ENCODE assay signal across 8 mouse cellular contexts in the genomic region with DNA sequence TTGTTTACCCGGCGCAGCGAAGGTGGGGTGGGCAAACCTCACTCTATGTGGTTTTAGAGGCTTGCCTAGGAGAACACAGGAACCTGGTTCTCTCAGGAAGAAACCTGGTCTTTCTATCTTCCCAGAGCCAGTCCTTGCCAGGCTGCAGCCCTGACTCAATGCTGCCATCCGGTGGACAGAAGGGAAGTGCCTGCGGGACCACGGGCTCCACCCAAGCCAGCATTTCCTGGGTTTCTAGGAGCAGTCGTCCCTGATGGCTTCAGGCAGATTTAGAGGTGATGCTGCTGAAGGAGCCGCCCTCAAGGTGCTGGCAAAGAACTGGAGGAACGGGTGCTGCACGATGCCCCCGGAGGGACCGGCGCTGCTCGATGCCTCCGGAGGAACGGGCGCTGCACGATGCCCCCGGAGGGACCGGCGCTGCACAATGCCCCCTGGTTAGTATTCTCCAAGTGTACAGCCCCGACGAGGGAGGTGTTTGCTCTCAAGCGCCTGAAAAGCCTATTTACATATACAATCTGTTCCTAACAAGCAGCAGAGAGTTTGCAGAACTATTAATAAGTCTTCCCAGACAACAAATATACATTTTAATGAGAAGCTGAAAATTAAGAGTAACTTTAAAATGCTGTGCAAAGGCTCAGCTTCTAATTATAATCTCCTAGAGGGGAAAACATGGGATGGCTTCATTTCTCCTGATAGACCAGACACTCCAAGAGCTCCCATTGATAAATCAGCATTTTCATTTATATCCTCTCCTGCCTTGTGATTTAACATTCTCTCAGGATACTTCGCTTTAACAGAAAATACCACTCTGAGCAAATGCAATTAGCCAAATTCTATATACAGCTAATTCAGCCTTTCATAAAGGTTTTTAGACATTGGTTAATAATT. TPM values are rescaled to one million over a fixed set of nuclear protein-coding genes. Genes with fewer than 3 reads are reported as not detected.
A peak's percentile ranks its signal among the peaks of the same experiment; 100 is the strongest.
DNase-seq lines count a peak whose midpoint lies in the region; ATAC-seq and TF ChIP-seq lines count a peak whose summit lies in the region.

No protein-coding gene starts in this region.

- H3K4me3 ChIP-seq in intestine, postnatal 0 days (ENCODE audit: low read depth, low read length): peak overlapping the region; percentile 19
- peak overlapping the region; percentile 52 for H3K4me3 ChIP-seq in midbrain, embryonic 12.5 days
- H3K4me3 ChIP-seq in small intestine, adult 2 months (ENCODE audit: low read depth, low read length): peak overlapping the region; percentile 21

- H3K9me3 ChIP-seq in intestine, postnatal 0 days (ENCODE audit: control insufficient read depth): no peaks in the 10 kb centered on the region
- no peaks in the 10 kb centered on the region for H3K9me3 ChIP-seq in midbrain, embryonic 12.5 days

- peaks cover 11% of the 10 kb centered on the region; the same call in 1 of the 2 replicates for H3K27me3 ChIP-seq in intestine, postnatal 0 days (replicated peaks; ENCODE audit: control insufficient read depth, insufficient read depth, low read length)
- H3K27me3 ChIP-seq in midbrain, embryonic 12.5 days: no peaks in the 10 kb centered on the region
- H3K27me3 ChIP-seq in small intestine, adult 2 months (ENCODE audit: control insufficient read depth, insufficient read depth, low read length): no peaks in the 10 kb centered on the region

- intact Hi-C loops in left cerebral cortex, postnatal 36 days (cut with DNase I): loop anchor here (2.0 kb wide), 2 partner anchors 176 to 232 kb away; no protein-coding TSS in a partner anchor

- no peaks in the 10 kb centered on the region for H3K36me3 ChIP-seq in intestine, postnatal 0 days (ENCODE audit: control insufficient read depth, insufficient read depth)
- no peaks in the 10 kb centered on the region for H3K36me3 ChIP-seq in midbrain, embryonic 12.5 days
- no peaks in the 10 kb centered on the region for H3K36me3 ChIP-seq in small intestine, adult 2 months (ENCODE audit: control insufficient read depth, insufficient read depth, low read length)

- TF ChIP-seq POLR2A in small intestine, adult 2 months (IDR thresholded peaks at IDR 0.05; ENCODE audit: low read depth, low read length): no peak

- no peaks in the 10 kb centered on the region for H3K4me1 ChIP-seq in intestine, postnatal 0 days (replicated peaks; ENCODE audit: control insufficient read depth, insufficient read depth, low read length)
- H3K4me1 ChIP-seq in midbrain, embryonic 12.5 days: peaks cover 18% of the 10 kb centered on the region
- H3K4me1 ChIP-seq in small intestine, adult 2 months (ENCODE audit: control insufficient read depth, insufficient read depth, insufficient read length, low read length): peaks cover 3% of the 10 kb centered on the region; the same call in 1 of the 2 replicates

- no peak overlapping the region for H3K27ac ChIP-seq in intestine, postnatal 0 days (ENCODE audit: low read depth, low read length)
- peak overlapping the region; percentile 82 for H3K27ac ChIP-seq in midbrain, embryonic 12.5 days (replicated peaks)
- H3K27ac ChIP-seq in small intestine, adult 2 months (ENCODE audit: insufficient read depth, low read depth, low read length): no peak overlapping the region

- peak overlapping the region; percentile 62 for H3K4me2 ChIP-seq in intestine, postnatal 0 days (replicated peaks; ENCODE audit: low read depth)
- H3K4me2 ChIP-seq in midbrain, embryonic 12.5 days (replicated peaks): peak overlapping the region; percentile 61

- 5% methylated on average over 25 of the region's 25 CpGs for WGBS in intestine, postnatal 0 days
- WGBS in midbrain, embryonic 12.5 days: 4% methylated on average over 25 of the region's 25 CpGs
- 6% methylated on average over 25 of the region's 25 CpGs for WGBS in small intestine, adult 2 months

- peak; percentile 99 for TF ChIP-seq CTCF in intestine, postnatal 0 days (IDR thresholded peaks at IDR 0.05; ENCODE audit: low read depth)
- TF ChIP-seq CTCF in small intestine, adult 2 months (IDR thresholded peaks at IDR 0.05; ENCODE audit: extremely low read depth, insufficient read length, insufficient replicate concordance, low read depth, low read length): peak; percentile 91

- ATAC-seq in granulocyte monocyte progenitor cell, adult 5-6 weeks (replicated peaks; ENCODE audit: poor library complexity, severe bottlenecking): peak; percentile 90
- peak; percentile 57; the same call in 1 of the 2 replicates for ATAC-seq in intestine, postnatal 0 days
- peak; percentile 92 for ATAC-seq in midbrain, embryonic 12.5 days (ENCODE audit: low FRiP score, low read depth)
- no peak for ATAC-seq in activated CD4-positive, CD25-positive, alpha-beta regulatory T cell, adult 4 months

- no peak overlapping the region for H3K9ac ChIP-seq in intestine, postnatal 0 days (ENCODE audit: low read depth, low read length)
- peak overlapping the region; percentile 74 for H3K9ac ChIP-seq in midbrain, embryonic 12.5 days (replicated peaks)

- DNase-seq in adrenal gland, adult 18-20 months (ENCODE audit: low spot score in 2 of 2): peak; percentile 83 to 84
- peak; percentile 79 for DNase-seq in embryo, embryonic 11.5 days (ENCODE audit: low read depth, low spot score)
- DNase-seq in left cerebral cortex, postnatal 36 days (ENCODE audit: low spot score in 2 of 2): peak; percentile 87 to 90

RNA-seq across cellular contexts. Expression of a gene that starts 25.9 kb away (rescaled TPM):
- 10 to 100 TPM; 28.6 to 29.7 TPM for total RNA-seq in adrenal gland, adult 18-20 months (2021)
- total RNA-seq in granulocyte monocyte progenitor cell, adult 5-6 weeks (2014; fragmentation: Nextera tagmentation): 33.2 and 35.2 TPM in 2 replicates
- total RNA-seq in granulocyte monocyte progenitor cell, adult 5-6 weeks (2017): 21.1 and 30.4 TPM in 2 replicates
- 10.3 and 11.0 TPM in 2 replicates for polyA plus RNA-seq in intestine, postnatal 0 days (2015; fragmentation: Nextera tagmentation; extraction: Ambion mirVana)
- 100 to 1,000 TPM; 123 to 156 TPM for total RNA-seq in left cerebral cortex, postnatal 36 days (2021)
- 23.0 and 24.0 TPM in 2 replicates for polyA plus RNA-seq in midbrain, embryonic 12.5 days (2016; fragmentation: Nextera tagmentation; extraction: Ambion mirVana)
- polyA plus RNA-seq in small intestine, adult 2 months (2012; rRNA removed): 13.8 and 26.3 TPM in 2 replicates
- polyA plus RNA-seq in activated CD4-positive, CD25-positive, alpha-beta regulatory T cell, adult 4 months (2017; shearing (Covaris generic)): 10 to 100 TPM; 51.0 to 56.7 TPM
